Mouse (Mus musculus) adrenal gland, postnatal 14 days (tissue): Measurements from ENCODE around the gene Fcrl5. TPM values are rescaled to one million over a fixed set of nuclear protein-coding genes. Genes with fewer than 3 reads are reported as not detected.
A peak's percentile ranks its signal among the peaks of the same experiment; 100 is the strongest.
"Not testable (repeated sequence)": the region's sequence is repeated elsewhere in the genome, so short reads cannot be mapped to it uniquely, and the experiment has no call there.

Experiments used
- DNase-seq: peaks from one replicate; pipeline ENCODE4 v3.0.0; 2021; ENCODE audit warnings: mixed read lengths
- long read RNA-seq, 2 experiments: library from polyadenylated mRNA; stranded (forward); transcript quantifications; one replicate each; pipeline ENCODE4 v2.0.0; 2021
- total RNA-seq: library from RNA; stranded (reverse); gene quantifications from 2 replicates; pipeline ENCODE4 v1.2.3, GENCODE M21; 2021

The Fcrl5 gene
- total RNA-seq, result 0.15 TPM in 1 of 2 replicates, not detected in the other
- long read RNA-seq, experiment 1, result 0 reads
- long read RNA-seq, experiment 2, result 0 reads

DNA sequence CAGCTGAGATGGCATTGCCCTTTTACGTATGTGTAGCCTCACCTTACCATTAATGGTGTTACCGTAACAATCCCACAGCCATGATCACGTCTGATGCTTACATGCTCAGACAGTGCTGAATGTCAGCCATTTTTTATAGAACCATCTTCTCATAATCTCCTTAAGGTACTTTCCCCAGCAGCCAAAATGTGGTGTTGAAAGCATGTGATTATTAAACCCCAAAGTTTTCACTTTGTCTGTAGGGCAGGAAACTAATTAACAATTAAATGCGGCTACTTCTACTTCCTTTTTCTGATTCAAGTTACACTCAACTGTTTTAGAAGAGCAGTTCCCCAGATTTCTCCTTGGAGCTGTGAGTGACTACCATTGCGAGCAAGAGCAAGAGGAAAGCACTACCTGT is at the start of gene Fcrl5:
TSS of gene Fcrl5 (plus strand) at position 295 of the 400 bp plus-strand sequence.
- DNase-seq, result no peak

DNA sequence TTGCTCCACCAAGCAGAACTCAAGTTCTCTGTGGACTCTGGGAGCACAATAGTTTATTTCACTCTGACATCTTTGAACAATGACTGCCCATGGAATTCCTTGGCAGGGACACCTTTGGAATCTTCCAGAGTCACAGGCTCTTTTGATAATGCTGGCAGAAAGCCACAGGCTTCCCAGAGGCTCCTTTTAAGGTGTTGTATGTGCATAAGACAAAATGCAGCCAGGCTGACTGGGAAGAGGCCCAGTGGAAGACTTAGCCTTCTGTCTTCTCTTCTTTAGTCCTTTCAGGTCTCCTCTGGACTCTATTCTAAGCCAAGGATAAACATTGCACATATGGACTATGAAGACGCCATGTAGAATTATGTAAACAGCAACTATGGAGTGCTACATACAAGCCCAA is 44.6 kb upstream of the Fcrl5 start:
- DNase-seq, result no peak

DNA sequence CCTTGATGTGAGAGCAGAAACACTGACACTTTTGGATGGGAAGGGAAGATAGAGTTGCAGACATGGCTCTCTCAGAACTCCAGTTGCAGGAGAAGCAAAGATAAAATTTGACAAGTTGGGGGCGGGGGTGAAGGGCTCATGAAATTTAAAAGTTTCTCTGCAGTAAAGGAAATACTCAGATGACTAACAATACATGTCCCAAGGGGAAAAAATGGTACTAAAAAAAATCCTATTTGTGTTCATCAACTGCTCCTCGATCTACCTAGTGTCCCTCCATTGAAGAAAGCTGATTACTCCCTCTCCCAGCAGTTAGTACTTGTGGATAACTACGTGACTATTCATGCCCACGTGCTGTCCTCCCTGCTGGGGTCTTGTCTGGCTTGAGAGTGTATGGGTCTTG is 36.8 kb upstream of the Fcrl5 start:
- no peak for DNase-seq

DNA sequence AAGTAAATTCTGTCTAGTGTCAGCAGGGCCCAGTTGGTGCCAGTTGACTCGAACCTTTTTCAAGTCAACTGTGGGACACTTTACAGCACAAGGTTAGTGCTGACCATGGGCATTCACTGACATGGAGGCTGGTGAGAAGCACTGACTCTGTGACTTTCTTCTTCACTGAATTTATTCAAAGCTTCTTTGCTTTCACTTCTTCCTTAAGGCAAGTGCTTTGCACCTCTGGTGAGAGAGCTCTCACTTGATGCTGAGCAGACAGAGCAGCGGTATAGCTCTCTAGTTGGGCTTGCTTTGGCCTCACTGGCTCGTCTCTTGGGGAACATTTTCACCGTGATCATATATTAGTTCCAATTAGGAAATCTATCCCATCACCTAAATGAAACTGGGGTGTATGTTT is 35.7 kb upstream of the Fcrl5 start:
- no peak for DNase-seq

DNA sequence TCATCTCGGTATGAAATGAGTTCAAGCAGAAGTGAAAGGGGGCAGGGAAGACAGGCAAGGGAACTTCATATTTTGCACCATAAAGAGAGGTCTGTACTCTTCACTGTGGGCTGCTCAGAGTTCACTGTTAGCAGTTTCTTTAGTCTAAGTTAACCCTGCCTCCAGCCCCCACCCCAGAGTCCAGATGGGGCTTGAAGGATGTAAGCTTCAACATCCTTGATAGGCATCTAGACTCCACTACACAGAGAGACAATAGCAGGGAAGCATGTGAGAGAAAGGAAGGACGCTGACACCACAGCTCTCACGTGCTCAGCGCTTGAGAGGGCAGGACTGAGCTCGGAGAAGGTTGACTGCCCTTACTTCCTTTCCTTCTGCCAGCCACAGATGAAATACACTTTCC is 34.3 kb upstream of the Fcrl5 start:
- no peak for DNase-seq

DNA sequence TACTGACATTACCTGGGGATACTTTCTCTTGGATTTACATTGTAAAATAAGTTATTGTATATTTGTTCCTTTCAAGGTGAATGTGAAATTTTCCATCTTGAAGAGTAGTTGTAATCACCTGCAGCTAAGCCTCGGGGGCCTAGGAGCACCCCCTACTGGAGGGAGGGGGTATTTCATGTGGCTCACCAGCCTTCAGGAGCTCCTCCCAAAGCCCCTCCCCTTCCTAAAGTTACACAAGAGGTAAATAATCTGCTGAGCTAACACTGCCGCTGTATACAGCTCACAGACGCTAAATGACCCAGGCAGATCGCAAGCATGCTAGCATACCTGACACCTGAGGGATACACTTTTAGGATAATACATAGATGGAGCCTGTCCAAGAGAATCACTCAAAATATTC is 27.4 kb upstream of the Fcrl5 start:
- peak; percentile 49 for DNase-seq

DNA sequence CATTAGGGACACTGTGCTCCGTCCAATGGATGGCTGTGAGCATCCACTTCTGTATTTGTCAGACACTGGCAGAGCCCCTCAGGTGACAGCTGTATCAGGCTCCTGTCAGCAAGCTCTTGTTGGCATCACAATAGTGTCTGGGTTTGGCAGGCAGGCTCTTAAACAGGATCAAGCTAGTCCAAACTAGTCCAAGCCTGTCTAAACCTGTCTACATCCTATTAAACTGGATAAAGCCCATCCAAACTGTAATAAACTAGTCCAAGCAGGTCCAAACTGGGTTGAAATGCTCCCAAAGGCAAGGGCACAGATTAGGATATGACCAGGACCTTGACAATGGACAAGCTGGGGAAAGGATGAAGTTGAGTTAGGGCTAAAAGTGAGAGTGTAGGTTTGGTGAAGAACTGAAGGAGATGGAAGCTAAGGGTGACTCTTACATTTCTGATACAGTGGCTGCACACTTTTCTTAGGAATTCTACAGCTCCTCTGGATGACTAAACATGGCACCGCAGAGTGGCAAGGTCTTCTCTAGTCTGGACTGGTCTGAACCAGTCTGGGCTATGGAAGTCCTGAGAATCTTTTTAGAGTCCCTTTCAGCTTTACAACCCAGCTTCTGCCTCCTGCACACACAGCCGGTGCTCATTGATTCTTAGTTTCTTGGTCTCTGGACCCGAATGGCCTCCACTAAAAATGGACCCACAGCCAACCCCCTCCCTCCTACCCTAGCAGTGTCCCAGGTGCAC is 26.2 kb upstream of the Fcrl5 start:
- no peak for DNase-seq

DNA sequence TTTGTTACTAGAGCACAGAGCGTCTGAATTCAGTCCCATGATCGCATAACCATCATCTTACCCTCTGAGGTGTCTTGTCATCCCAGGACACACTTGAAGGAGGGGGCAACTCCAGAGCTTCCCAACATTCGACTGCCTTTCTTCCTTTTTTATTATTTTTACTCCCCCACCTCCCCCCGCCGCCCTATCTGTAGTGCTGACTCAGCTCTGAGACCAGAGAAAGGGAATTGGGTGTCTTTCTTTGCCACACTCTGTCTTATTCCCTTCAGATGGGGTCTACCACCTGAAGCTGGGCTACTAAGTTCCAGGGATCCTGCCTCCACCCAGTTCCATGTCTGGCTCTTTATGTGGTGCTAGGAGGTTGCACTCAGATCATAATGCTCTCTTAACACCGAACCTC is 25.0 kb upstream of the Fcrl5 start:
- DNase-seq, result no peak

DNA sequence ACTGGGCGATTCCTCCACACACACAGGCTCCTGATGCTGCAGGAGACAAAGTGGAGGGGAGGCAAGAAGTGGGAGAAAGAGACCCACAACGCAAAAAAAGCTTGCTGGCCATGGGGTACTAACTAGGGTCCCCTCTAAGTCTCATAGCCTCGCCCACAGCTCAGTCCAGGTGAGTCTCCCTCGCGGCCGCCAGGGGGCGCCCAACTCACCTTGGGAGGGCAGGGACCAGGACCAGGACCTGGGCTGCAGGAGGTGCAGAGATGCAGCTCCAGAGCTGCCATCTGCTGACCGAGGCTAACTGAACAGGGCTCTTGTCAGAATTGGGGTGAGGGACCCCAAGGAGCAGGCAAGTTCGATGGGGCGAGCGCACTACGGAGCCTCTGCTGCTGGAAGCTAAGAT is 24.4 kb upstream of the Fcrl5 start:
- DNase-seq, result peak; percentile 80

DNA sequence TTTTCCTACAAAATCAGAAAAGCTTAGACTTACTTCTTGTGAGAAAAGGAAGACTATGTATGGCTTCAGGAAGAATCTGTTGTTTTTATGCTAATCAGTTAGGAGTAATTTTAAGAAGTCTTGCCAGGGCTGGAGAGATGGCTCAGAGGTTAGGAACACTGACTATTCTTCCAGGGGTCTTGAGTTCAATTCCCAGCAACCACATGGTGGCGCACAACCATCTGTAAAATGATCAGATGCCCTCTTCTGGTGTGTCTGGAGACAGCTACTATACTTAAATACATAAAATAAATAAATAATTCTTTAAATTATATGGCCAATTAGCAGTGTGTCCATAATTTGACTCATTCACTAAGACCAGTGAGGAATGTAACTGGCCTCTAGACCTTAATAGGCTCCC is 14.9 kb upstream of the Fcrl5 start:
- DNase-seq, result no peak

DNA sequence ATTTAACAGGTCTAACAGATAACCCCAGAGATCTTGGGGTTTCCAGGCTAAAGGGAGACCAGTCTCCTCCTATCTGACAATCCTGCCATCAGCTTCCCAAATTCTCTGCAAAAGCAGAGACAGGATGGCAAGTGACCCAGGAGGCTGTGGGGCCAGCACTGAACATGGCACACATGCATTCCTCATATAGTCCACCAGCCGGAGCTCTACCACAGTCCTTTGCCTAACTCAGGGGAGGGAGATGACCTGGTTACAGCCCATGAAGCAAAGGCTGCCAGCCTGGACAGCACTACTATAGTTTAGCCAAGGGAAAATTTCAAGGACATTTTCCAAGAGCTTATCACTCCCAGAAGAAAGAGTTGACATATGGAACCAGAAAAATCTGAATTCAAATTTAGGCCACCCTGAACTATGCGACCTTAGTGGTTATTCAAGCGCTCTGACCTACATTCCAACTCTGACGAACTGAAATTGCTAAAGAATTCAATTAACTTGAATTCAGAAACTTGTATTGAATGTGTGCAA is 13.1 kb upstream of the Fcrl5 start:
- no peak for DNase-seq

DNA sequence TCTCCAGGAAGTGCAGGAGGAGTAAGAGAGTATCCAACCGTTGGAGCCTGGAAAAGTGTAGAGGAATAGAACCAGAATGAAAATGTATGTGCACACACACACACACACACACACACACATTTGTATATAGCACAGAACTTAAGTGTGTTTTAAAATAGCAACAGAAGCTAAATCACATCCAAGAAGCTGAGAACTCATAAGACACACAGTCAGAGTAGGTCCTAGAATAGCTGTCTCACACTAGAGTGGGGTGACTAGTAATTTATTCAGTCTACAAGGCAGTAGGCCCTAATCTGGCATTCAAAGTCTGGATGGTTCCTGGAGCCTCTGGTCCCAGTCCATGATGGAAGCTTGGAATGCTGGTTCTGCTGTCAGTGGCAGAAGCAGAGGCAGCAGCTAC is 5.0 kb downstream of the Fcrl5 start:
- no peak for DNase-seq

DNA sequence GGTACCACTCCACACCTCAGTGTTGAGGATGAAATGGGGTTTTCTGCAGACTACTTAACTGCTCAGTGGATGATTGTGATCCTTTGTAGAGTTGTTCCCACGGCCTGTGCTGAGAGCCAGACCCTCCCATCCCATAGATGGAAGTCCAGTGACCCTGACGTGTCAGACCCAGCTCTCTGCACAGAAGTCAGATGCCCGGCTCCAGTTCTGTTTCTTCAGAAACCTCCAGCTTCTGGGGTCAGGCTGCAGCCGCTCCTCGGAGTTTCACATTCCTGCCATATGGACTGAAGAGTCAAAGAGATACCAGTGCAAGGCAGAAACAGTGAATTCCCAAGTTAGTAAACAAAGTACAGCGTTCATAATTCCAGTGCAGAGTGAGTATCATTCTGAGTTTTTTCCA is 8.4 kb downstream of the Fcrl5 start:
- DNase-seq, result no peak

DNA sequence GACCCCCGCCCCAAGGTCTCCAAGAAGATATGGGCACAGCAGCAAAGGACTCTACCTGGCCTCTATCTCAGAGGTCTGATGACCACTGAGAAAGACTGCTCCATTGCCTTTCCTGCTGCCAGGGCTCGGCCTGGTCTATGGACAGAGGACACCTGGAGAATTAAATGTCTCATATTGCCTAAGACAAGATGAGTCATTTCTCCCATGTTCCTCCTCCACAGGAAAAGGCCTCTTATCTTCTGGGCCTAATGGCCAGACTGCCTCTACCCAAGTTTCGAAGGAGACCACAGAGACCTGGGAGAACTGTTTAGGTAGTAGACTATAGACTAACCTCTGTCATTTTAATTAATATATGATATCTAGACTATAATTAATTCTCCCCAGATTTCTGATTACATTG is 29.9 kb downstream of the Fcrl5 start:
- no peak for DNase-seq

DNA sequence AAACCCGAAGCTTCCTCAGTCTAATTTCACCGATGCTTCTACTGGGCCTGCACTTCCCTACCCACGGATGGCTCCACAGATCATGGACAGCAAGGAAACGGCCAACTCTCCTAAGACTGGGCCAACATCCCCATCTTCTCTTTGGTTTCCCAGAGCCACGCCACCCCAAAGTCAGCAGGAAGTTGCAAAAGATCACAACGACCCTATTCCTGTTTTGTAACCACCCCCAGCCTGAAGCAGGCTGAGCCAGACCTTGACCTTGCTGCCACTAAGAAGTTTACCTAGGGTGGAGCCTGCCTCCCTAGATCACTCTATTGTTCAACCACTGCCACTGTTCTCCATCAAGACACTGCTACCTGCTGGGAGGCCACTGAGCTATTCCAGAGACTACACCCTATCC is 31.4 kb downstream of the Fcrl5 start:
- DNase-seq, result no peak

DNA sequence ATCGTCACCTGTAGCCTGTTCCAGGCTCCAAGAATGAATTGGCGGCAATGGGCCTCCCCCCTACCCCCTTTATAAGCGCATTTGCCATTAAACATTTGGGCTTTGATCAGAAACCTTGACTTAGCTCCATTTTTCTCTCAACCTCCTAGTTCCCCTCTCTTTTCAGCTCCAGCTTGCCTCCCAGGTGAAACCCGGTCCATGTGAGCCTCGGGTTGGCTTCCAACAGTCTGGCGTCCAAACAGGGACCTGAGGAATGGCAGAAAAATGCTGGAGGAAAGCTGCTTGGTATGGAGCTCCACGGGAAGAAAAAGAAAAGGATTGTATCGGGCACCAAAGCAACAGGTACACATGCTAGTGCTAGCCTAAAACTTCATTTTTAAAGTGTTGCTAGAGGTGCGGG is 31.8 kb downstream of the Fcrl5 start:
- no peak for DNase-seq

DNA sequence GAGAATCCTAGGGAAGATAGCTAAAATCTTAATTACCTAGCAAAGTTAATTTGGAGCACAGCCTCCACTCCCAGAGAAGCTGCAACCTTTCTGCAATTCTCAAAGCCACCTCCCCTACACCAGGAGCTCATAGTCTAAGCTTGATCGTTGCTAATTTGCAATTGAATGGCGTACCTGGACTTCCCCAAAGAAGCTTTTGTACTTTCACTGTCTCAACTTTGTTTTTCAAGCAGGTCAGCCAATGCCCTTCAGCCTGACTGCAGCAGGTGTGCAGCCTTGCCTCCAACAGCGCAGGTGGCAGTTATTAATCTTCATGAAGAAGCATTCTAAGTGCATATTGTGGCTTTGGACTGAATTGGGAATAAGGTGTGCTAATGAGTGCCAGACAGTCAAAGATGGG is 42.4 kb downstream of the Fcrl5 start:
- not testable (repeated sequence) for DNase-seq

DNA sequence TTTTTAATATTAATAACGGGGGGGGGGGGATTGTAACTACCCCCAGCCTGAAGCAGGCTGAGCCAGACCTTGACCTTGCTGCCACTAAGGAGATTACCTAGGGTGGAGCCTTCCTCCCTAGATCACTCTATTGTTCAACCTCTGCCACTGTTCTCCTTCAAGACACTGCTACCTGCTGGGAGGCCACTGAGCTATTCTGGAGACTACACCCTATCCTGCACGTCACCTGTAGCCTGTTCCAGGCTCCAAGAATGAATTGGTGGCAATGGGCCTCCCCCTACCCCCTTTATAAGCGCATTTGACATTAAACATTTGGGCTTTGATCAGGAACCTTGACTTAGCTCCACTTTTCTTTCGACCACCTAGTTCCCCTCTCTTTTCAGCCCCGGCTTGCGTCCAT is 43.0 kb downstream of the Fcrl5 start:
- DNase-seq, result not testable (repeated sequence)

DNA sequence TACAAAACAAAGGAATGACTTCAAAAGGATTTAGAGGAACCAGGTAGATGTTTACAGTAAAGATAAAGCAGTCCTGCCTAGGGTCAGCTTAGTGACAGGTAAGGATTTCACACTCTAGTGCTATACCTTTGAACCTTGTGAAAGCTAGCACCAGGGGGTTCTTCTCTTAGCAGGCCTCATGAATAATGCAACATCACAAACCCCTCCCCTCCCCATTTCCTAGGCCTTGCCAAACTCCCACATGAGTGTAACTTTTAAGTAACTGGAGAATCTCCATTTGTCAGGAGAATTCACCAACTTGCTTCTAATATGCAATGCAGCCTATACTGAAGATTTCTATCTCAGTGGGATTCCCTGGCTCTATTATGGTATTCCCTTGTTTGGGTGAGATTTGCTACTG is 43.7 kb downstream of the Fcrl5 start:
- DNase-seq, result not testable (repeated sequence)

DNA sequence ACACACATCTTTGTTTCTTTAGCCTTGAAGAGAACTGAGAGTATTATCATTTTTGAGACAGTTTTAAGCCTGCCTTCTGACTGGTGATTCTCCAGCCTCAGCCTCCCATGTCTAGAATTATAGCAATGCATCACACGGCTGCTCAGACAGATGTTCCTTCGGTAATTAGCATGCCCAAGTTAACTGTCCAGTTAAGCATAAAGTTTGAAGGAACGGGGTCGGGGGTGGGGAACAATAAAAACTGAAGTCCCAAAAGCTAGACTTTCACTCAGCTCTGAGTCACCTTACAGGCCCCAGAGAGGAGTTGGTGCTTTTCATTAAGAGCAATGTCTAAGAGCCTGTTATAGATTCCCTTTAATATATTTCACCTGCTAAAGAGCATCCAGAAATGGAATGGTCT is 51.8 kb downstream of the Fcrl5 start:
- DNase-seq, result no peak

DNA sequence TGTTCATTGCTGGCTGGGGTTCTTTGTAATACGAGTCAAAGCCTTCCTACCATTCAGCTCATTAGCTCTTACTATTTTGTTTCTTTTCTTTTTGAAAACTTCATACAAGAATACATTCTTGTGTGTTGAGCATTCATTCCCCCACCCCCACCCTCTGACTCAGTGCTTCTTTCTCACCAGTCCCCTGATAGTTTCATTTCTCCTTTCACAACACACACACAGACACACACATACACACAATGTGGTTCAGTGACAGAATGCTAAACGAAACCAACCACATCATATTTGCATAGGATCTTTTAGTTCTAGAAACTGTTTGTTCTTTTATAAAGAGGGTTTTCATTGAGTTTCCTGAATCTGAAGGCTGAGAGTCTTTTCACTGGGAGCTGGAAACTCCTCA is 52.3 kb downstream of the Fcrl5 start:
- no peak for DNase-seq

DNA sequence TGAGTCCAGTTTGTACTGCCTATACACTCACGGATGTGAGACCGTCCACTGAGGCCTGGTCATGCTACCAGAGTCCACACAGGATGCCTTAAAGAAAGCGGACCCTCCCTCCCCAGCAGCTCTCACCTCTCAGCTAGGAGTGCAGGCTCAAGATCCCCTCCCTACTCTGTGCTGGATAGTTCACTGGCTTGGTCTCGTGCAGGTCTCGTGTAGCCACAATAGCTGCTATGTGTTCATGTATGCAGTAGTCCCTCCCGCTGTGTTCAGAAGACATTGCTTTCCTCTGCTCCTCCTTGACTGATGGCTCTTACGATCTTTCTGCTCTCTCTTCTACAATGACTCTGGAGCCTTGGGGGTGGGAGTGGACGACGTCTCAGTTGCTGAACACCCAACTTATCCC is 62.7 kb downstream of the Fcrl5 start:
- no peak for DNase-seq

DNA sequence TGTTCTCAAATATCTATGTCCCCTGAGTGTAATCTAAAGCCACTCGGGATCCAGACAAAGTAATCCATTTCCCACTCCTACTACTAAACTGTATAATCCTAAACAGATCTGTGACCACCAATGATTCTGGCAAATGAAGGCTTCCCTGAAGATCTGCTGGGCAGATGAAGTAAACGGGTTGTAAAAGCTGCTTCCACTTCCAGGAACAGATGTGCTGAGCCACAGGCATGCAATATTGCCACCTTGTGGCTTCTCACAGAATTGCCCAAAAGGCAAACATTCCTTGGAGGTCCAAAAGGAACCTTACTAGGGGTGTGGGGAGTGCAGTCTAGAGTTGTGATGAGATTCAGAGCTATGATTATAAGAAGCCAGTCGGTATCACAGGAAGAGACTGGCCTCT is 63.5 kb downstream of the Fcrl5 start:
- peak; percentile 80 for DNase-seq
